Mouse (Mus musculus): Measurements from ENCODE around the gene S100g. TPM values are rescaled to one million over a fixed set of nuclear protein-coding genes. Genes with fewer than 3 reads are reported as not detected.
A peak's percentile ranks its signal among the peaks of the same experiment; 100 is the strongest.

S100g gene
- not detected for total RNA-seq (2021)
- long read RNA-seq, experiment 1: 0 reads
- long read RNA-seq, experiment 2: 0 reads

DNA sequence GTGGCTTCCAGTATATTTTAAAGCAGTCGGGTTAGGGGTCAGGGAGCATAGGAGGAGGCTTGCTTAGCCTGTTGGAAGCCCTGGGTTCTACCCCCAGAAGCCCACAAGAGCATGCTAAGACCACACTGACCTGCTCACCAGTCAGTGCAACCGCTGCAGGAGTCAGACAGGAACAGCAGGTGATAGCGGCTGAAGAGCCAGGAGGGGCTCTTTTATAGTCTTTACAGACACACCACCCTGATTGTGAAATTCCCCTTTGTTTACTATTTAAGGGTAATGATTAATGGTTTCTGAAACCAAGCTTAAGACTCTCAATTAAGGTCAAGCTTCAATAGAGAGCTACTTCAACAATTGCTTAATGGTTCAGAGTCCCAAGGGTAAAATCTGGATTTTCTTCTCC lies at the start of gene S100g:
Gene S100g (minus strand): TSS at position 217 of the 400 bp plus-strand sequence.
- no peak for DNase-seq (ENCODE audit: low spot score in 2 of 2)

DNA sequence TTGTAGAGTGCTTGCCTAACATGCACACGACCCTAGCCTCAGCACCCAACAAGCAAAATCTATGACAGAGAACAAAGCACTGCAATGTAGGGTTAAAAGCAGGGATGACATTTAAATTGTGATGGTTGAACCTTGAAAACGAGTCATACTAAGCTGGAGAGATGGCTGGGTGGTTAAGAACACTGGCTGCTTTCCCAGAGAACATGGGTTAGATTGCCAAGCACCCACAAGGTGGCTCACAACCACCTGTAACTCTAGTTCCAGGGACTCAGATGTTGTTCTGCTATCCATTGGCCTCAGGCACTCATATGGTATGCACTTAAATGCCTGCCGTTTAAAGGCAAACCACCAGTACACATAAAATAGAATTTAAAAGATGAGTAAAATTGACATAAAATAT lies 27.7 kb upstream of the S100g start:
- no peak for DNase-seq (ENCODE audit: low spot score in 2 of 2)

- no peak for DNase-seq (ENCODE audit: low spot score in 2 of 2)
These were observed 27.0 kb upstream of the S100g start for GRCm38 (mm10) chrX:162991396-162991795.

- DNase-seq (ENCODE audit: low spot score in 2 of 2): no peak
These were observed 22.6 kb upstream of the S100g start for GRCm38 (mm10) chrX:162986876-162987495.

GRCm38 (mm10) chrX:162976194-162976593 lies 11.8 kb upstream of the S100g start:
- DNase-seq (ENCODE audit: low spot score in 2 of 2): no peak

DNA sequence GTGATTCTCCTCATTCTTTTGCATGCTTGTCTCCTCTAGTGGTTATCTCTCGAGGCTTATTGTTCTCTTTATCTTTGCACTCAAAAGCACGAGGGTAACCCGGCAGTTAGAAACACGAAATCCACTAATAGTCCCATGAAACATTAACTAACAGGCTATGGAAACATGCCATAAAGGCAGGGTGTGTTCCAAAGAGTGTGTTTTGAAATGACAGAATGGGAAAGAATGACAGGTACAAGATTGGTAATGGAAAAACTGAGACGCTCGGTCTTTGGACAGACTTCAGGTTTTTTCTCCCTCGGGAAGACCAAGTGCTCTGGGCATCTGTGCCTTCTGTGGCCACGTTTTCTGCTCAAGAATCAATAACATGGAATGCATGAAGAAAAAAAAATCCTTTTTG lies 3.1 kb upstream of the S100g start:
- no peak for DNase-seq (ENCODE audit: low spot score in 2 of 2)

DNA sequence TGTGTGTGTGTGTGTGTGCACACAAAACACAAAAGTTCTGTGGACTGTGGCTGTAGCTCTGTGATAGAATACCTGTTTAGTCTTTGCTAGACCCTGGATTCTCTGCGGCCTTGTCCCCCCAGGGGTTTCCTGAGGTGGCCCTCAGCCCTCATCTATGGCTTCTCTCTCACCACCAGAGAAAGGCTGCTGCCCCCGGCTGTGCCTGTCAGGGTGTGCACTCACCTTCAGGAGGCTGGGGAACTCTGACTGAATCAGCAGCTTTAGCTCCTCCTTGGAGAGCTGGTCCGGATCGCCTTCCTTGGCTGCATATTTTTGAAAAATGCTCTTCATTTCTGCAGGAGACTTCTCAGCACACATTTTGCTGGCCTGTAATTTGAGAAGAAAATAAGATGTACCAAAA lies 559 bp downstream of the S100g start:
- no peak for DNase-seq (ENCODE audit: low spot score in 2 of 2)

GRCm38 (mm10) chrX:162957921-162958320 lies 6.5 kb downstream of the S100g start:
- no peak for DNase-seq (ENCODE audit: low spot score in 2 of 2)

DNA sequence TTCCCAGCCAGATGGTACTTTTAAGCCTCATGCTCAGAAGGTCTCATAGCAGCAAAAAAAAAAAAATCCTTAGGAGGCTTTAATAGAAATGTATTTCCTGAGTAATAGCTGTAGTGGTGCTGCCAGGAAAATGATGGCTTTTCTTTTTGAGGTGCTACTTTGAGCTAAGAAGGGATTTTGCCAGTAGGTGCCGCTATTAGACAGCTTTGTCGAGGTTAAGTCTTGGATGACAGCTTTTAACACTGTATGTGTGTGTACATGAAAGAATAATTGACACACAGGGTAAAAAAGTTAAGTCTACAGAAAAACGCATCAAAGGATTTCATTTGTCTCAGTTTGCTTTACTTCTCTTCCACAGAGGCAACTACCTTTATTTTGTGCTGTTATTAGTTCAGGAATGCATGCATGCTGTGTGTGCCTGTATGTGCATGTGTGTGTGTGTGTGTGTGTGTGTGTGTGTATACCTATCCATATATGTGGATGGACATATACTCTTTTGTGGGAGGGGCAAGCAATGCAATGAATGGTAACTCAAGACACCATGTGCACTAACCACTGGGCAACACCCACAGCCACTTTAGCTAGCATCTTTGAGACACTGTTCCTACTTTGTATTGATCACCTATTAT lies 14.5 kb downstream of the S100g start:
- peak in 1 of 2 experiments; percentile 19 for DNase-seq (ENCODE audit: low spot score in 2 of 2)

GRCm38 (mm10) chrX:162942027-162942426 lies 22.4 kb downstream of the S100g start:
- no peak for DNase-seq (ENCODE audit: low spot score in 2 of 2)

DNA sequence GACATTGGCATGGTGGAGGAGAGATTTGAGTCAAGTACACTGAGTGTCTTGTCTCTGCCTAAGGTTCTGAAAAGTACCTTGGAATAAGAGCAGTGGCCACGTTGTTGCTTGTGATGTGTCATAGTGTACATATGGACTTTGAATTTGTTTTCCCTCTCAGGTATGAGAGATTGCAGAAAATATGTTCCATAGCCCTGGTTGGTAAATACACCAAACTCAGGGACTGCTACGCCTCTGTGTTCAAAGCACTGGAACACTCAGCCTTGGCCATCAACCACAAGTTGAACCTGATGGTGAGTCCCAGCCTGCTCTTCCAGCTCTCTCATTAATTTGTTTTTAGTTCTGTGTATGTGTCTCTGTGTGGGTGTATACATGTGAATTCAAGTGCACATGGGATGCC lies 32.9 kb downstream of the S100g start:
- DNase-seq (ENCODE audit: low spot score in 2 of 2): no peak

DNA sequence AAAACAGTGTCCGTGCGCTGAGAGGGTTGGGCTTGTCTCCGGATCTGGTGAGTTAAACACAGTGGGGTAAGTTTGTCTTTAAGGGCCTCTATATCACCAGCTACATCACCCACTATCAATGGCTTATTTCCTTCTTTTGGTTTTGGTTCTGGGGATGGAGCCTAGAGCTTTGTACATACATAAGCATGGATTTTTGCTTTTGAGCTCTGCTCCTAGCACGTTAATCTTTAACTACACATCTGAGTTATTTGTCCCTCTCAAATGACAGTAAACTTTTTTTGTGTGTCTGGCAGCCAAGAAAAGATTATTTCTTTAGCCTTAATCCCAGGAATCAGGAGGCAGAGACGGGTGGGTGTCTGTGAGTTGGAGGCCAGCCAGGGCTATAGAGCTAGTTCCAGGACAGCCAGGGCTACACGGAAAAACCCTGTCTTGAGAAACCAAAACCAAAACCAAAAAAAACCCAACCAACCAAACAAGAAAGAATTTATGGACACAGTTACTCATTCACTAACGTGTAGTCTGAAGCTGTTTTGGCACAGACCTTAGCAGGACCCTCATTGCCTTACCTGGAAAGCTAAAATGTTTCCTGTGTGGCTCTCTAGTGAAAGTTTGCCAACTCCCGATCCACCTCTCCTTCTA lies 42.8 kb downstream of the S100g start:
- no peak for DNase-seq (ENCODE audit: low spot score in 2 of 2)

DNA sequence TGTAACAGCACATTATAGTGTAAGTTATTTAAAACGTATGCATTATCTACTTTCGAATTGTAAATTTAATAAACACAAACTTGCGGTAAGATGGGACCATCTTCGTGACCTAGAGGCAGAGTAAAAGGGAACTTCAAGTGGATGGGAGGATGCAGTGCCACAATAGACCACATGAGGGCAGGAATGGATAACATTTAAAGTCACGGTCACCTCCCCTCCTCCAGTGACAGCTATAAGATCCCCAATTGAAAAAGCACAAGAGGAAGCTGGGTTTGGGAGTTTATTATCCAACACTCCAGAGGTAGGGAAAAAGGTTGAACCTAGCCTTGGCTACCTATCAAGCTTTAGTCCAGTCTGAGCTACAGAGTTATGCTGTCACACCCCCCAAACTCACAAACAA lies 48.7 kb downstream of the S100g start:
- DNase-seq (ENCODE audit: low spot score in 2 of 2): peak in 1 of 2 experiments; percentile 16

DNA sequence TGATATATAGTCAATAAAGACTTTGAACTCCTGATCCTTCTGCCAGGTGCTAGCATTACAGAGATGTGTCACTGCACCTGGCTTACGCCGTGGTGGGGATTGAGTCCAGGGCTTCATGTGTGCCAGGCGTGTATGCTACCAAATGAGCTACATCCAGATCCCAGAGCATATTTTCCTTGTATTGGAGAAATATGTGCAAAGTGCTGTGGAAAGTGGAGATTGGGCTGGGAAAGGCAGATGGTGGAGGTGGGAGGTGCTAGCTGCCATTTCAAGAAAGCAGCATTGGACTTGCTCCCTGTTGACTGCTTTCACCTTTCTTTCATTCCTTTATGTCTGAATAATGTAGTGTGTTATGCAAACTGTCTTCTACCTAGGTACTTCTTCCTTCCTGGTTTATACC lies 50.7 kb downstream of the S100g start:
- no peak for DNase-seq (ENCODE audit: low spot score in 2 of 2)

Other genes with a start within 250 kb of the S100g start
- gene Rbbp7, start 204.2 kb downstream of the S100g start, total RNA-seq (2021): 100 to 1,000 TPM; 205 to 207 TPM
- 10 to 100 TPM in 1 of 2 experiments, 1 to 10 TPM in 1; 8.4 to 11.0 TPM for gene Txlng, start 135.1 kb downstream of the S100g start, total RNA-seq (2021)
- 10 to 100 TPM; 42.7 to 43.8 TPM for gene Syap1, start 76.2 kb downstream of the S100g start, total RNA-seq (2021)
- 10 to 100 TPM; 23.6 to 28.3 TPM for gene Ctps2, start 63.4 kb downstream of the S100g start, total RNA-seq (2021)